Mouse (Mus musculus) bone marrow, adult 2 months (tissue): ENCODE results near the gene Dhdh.

ENCODE experiments used
- CTCF ChIP-seq: fragments of 200-500 bp; IDR thresholded peaks from 2 replicates; pipeline ENCODE4 v1.5.1; 2011; ENCODE audit warnings: low read length, control low read depth; ENCODE audit not compliant: control insufficient read depth, insufficient read depth
- POLR2A ChIP-seq: fragments of 200-500 bp; IDR thresholded peaks from 2 replicates; pipeline ENCODE4 v1.6.1; 2011; ENCODE audit warnings: low read depth, mild to moderate bottlenecking, control low read depth, low read length, borderline replicate concordance; ENCODE audit not compliant: control insufficient read depth

GRCm38 (mm10) chr7:45478774-45479173 lies 9.8 kb downstream of the Dhdh start:
- TF ChIP-seq CTCF: no peak
- no peak for TF ChIP-seq POLR2A
